Mouse (Mus musculus) hindbrain, postnatal 0 days (tissue): ENCODE results near the gene Dpf3. TPM values are rescaled to one million over a fixed set of nuclear protein-coding genes. Genes with fewer than 3 reads are reported as not detected.

Experiments used
- ATAC-seq: fragments of 200-750 bp; cut with Nextera tagmentation; 2 replicates; pipeline ENCODE4 v1.8.0; 2017; ENCODE audit warnings: mild to moderate bottlenecking, moderate TSS enrichment, moderate library complexity
- DNase-seq: peaks from one replicate; pipeline ENCODE4 v3.0.0-alpha.2; 2015; ENCODE audit warnings: low spot score
- H3K27ac ChIP-seq: fragments of 300-500 bp; sonication (generic); 2 replicates; pipeline ENCODE4 v1.5.1; 2014; ENCODE audit warnings: mild to moderate bottlenecking
- H3K27me3 ChIP-seq: fragments of 300-500 bp; sonication (generic); 2 replicates; pipeline ENCODE4 v1.6.1; 2014; ENCODE audit warnings: low read length, mixed read lengths; ENCODE audit not compliant: insufficient read depth
- H3K36me3 ChIP-seq: fragments of 300-500 bp; sonication (generic); 2 replicates; pipeline ENCODE4 v1.6.1; 2014; ENCODE audit warnings: low read length, mixed read lengths; ENCODE audit not compliant: insufficient read depth
- H3K4me1 ChIP-seq: fragments of 300-500 bp; sonication (generic); 2 replicates; pipeline ENCODE4 v1.6.1; 2014; ENCODE audit warnings: antibody characterized with exemption, low read length, mixed read lengths; ENCODE audit not compliant: insufficient read depth
- H3K4me2 ChIP-seq: fragments of 300-500 bp; sonication (generic); 2 replicates; pipeline ENCODE4 v1.6.1; 2014; ENCODE audit warnings: low read depth, mild to moderate bottlenecking, low read length, moderate library complexity, mixed read lengths
- H3K4me3 ChIP-seq: fragments of 300-500 bp; sonication (generic); 2 replicates; pipeline ENCODE4 v1.5.1; 2014; ENCODE audit warnings: low read length
- H3K9ac ChIP-seq: fragments of 300-500 bp; sonication (generic); replicated peaks from 2 replicates; pipeline ENCODE4 v1.6.1; 2014; ENCODE audit warnings: mild to moderate bottlenecking, low read length, moderate library complexity, mixed read lengths
- H3K9me3 ChIP-seq: fragments of 300-500 bp; sonication (generic); 2 replicates; pipeline ENCODE4 v1.6.1; 2016; ENCODE audit warnings: low read length, mixed read lengths
- CTCF ChIP-seq: IDR thresholded peaks from 2 replicates; pipeline ENCODE4 v1.5.1; 2016; ENCODE audit warnings: antibody characterized with exemption, control low read depth, low read depth
- WGBS: fragments of 180-500 bp; shearing (Covaris S2); extraction: QIAGEN DNeasy Blood & Tissue Kit; methylation state at CpG from one replicate; pipeline ENCODE4 v1.1.7; 2014; 5-methylcytosine and 5-hydroxymethylcytosine counted together
- polyA plus RNA-seq: library from polyadenylated mRNA; unstranded; fragments of >200 nt; fragmentation: Nextera tagmentation; extraction: Ambion mirVana; gene quantifications from 2 replicates; pipeline ENCODE4 v1.2.1, GENCODE M21; 2015
- total RNA-seq: library from RNA; depleted of rRNA; stranded (reverse); fragments of >200 nt; gene quantifications from 2 replicates; pipeline ENCODE4 v1.2.3, GENCODE M21; 2014

The Dpf3 gene
- total and polyA plus RNA-seq, 2 experiments from 2014 or later, result 19.8 to 38.9 TPM

DNA sequence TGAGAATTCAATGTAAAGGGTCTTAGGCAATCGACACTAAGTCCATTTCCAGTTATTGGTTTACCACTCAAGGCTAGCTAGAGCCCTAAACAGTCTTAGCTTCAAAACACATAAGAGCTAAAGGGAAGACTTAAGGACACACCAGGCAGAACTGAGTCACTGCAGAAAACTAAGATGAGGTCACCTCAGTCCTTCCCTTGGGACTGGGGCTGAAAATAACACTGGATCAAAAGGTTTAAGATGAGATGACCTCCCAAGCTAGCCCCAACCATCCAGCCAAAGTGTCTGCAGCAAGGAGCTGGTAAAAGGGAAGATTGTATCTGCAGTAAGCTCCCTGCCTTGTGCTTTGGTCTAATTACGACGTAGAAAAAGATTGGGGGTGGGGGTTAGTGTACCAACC is 216.3 kb downstream of the Dpf3 start:
- no peak for DNase-seq
- Histone ChIP-seq H3K9me3 (no peaks in the 10 kb centered on the region), H3K4me3 (no peak overlapping the region), H3K4me1 (peaks cover 10% of the 10 kb centered on the region; the same call in 1 of the 2 replicates), H3K36me3 (no peaks in the 10 kb centered on the region), H3K4me2 (no peak overlapping the region), H3K9ac (no peak overlapping the region), H3K27ac (no peak overlapping the region), H3K27me3 (no peaks in the 10 kb centered on the region)
- no peak for TF ChIP-seq CTCF
- no peak for ATAC-seq
- 89% methylated on average over 3 of the region's 3 CpGs for WGBS

DNA sequence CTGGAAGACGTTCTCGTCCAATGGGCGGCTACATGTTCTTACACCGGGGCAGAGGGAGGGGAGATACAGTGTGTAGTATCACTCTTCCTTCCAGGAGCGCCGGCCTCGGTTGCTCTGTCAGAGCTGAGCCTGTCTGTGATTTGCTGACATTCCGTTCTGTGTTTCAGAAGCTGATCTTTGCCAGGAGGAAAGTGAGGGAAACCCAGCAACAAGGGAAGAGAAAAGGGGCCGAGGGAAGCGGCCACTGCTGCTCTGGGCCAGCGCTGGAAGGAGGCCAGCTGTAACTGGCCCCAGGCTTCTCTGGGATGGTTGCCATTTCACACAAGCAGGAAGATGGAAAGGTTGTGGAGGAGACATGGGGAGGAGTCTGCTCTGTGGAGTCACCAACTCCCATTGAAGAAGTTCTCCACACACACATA is 219.0 kb downstream of the Dpf3 start:
- Histone ChIP-seq H3K9me3 (no peaks in the 10 kb centered on the region), H3K27ac (peak overlapping the region; percentile 65), H3K27me3 (no peaks in the 10 kb centered on the region), H3K9ac (no peak overlapping the region), H3K4me3 (no peak overlapping the region), H3K4me1 (peaks cover 10% of the 10 kb centered on the region; the same call in 1 of the 2 replicates), H3K4me2 (peak overlapping the region; percentile 1; the same call in 1 of the 2 replicates), H3K36me3 (no peaks in the 10 kb centered on the region)
- DNase-seq, result peak; percentile 88
- no peak for TF ChIP-seq CTCF
- ATAC-seq, result peak; percentile 92
- WGBS, result 24% methylated on average over 11 of the region's 11 CpGs

GRCm38 (mm10) chr12:83260540-83260939 is 227.0 kb downstream of the Dpf3 start:
- Histone ChIP-seq H3K9ac (no peak overlapping the region), H3K4me3 (no peak overlapping the region), H3K27me3 (no peaks in the 10 kb centered on the region), H3K36me3 (no peaks in the 10 kb centered on the region), H3K4me1 (0 out of 2 replicates have a peak, but pooled peaks cover 3% of the 10 kb centered on the region), H3K9me3 (no peaks in the 10 kb centered on the region), H3K4me2 (no peak overlapping the region), H3K27ac (no peak overlapping the region)
- no peak for DNase-seq
- no peak for TF ChIP-seq CTCF
- ATAC-seq, result no peak
- 55% methylated on average over 2 of the region's 2 CpGs for WGBS

DNA sequence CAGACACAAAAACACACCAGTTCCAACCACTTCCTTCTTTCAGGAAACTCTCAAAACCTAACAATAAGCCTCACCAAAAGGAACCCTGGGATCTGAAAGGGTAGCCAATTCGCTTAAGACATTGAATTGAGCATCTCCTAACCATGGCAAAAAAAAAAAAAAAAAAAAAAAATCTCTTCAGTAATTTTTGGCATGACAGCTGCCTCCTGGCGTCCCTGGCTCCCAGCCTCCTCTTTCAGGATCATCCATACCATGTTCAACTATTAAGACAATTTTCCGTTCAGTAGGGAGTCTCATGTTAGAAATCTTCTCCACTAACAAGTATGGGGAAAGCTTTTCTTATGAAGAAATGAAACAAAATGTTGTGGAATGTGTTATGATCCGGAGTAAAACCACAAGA is 233.1 kb downstream of the Dpf3 start:
- DNase-seq, result no peak
- H3K27me3 ChIP-seq, result no peaks in the 10 kb centered on the region
- H3K9ac ChIP-seq, result no peak overlapping the region
- H3K4me1 ChIP-seq, result no peaks in the 10 kb centered on the region
- no peak overlapping the region for H3K4me2 ChIP-seq
- no peak for ATAC-seq
- no peak overlapping the region for H3K27ac ChIP-seq
- WGBS, result 70% methylated on average over 4 of the region's 4 CpGs
- H3K4me3 ChIP-seq, result no peak overlapping the region
- H3K36me3 ChIP-seq, result no peaks in the 10 kb centered on the region
- no peak for TF ChIP-seq CTCF
- H3K9me3 ChIP-seq, result no peaks in the 10 kb centered on the region

GRCm38 (mm10) chr12:83249066-83249465 is 238.4 kb downstream of the Dpf3 start:
- Histone ChIP-seq H3K4me3 (no peak overlapping the region), H3K9ac (no peak overlapping the region), H3K4me1 (0 out of 2 replicates have a peak, but pooled peaks cover 2% of the 10 kb centered on the region), H3K27ac (no peak overlapping the region), H3K27me3 (no peaks in the 10 kb centered on the region), H3K36me3 (no peaks in the 10 kb centered on the region), H3K9me3 (no peaks in the 10 kb centered on the region), H3K4me2 (no peak overlapping the region)
- 68% methylated on average over 3 of the region's 3 CpGs for WGBS
- peak; percentile 29 for DNase-seq
- ATAC-seq, result no peak
- TF ChIP-seq CTCF, result no peak

DNA sequence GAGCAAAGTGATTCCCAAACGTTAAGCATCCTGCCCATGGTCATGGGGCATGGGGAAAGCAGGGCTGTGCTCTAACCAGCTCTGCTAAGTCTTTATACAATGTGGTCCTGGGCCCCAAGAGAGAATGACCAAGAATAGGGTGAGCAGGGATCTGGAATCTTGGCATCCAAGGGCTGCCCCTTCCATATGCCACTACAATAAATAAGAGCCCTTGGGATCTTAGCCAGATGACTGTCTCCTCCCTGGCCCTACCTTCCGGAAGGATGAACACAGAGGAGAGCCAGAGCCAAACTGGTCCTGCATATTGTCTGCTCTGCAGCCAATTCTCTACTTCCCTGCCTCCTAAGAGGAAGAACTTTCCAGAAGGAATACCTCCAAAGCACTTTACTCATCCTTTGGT is 238.9 kb downstream of the Dpf3 start:
- DNase-seq, result peak; percentile 65
- no peaks in the 10 kb centered on the region for H3K27me3 ChIP-seq
- no peak overlapping the region for H3K4me2 ChIP-seq
- no peak for TF ChIP-seq CTCF
- no peak overlapping the region for H3K9ac ChIP-seq
- H3K9me3 ChIP-seq, result no peaks in the 10 kb centered on the region
- H3K36me3 ChIP-seq, result no peaks in the 10 kb centered on the region
- peak; percentile 29; the same call in 1 of the 2 replicates for ATAC-seq
- 0 out of 2 replicates have a peak, but pooled peaks cover 2% of the 10 kb centered on the region for H3K4me1 ChIP-seq
- 51% methylated on average over 2 of the region's 2 CpGs for WGBS
- H3K27ac ChIP-seq, result no peak overlapping the region
- no peak overlapping the region for H3K4me3 ChIP-seq

- no peak for ATAC-seq
- no peak for TF ChIP-seq CTCF
- H3K36me3 ChIP-seq, result no peaks in the 10 kb centered on the region
- no peak overlapping the region for H3K9ac ChIP-seq
- no peak overlapping the region for H3K4me3 ChIP-seq
- H3K4me1 ChIP-seq, result 0 out of 2 replicates have a peak, but pooled peaks cover 2% of the 10 kb centered on the region
- H3K4me2 ChIP-seq, result no peak overlapping the region
- 83% methylated on average over 3 of the region's 3 CpGs for WGBS
- no peak for DNase-seq
- H3K27me3 ChIP-seq, result no peaks in the 10 kb centered on the region
- H3K27ac ChIP-seq, result no peak overlapping the region
- no peaks in the 10 kb centered on the region for H3K9me3 ChIP-seq
Observed at GRCm38 (mm10) chr12:83247669-83248068, 239.8 kb downstream of the Dpf3 start.
